Mouse (Mus musculus): ENCODE measurements at regions not wholly inside any gene's neighbourhood (a gene's known extent, or its start where the extent isn't known, plus 50 kb on each side); places are given as distances from the start of the nearest gene placed in this dataset.

- no peak for TF ChIP-seq POLR2A (IDR thresholded peaks at IDR 0.05; ENCODE audit: borderline replicate concordance, extremely low read depth, insufficient read depth, insufficient read length, poor library complexity, severe bottlenecking)
- no peak for TF ChIP-seq CTCF (IDR thresholded peaks at IDR 0.05; ENCODE audit: borderline replicate concordance, extremely low read depth, insufficient read depth, insufficient read length)
Observed at GRCm38 (mm10) chr15:15630283-15630682, 1098.3 kb upstream of the Cdh9 start.
